Mouse (Mus musculus) adrenal gland (tissue): Measurements from ENCODE around the gene Fads3.

Source experiments
- intact Hi-C: fragments of 180-260 bp; cut with DNase I; formaldehyde crosslinking; loops from one replicate; pipeline ENCODE4 v1.15.1; 2025

Fads3 gene

GRCm38 (mm10) chr19:10105034-10105493 lies 63.7 kb downstream of the Fads3 start:
- intact Hi-C loops: no loop called here

GRCm38 (mm10) chr19:10106634-10107033 lies 65.3 kb downstream of the Fads3 start:
- intact Hi-C loops: no loop called here

GRCm38 (mm10) chr19:10107051-10107611 lies 65.8 kb downstream of the Fads3 start:
- intact Hi-C loops: no loop called here

GRCm38 (mm10) chr19:10108129-10108528 lies 66.8 kb downstream of the Fads3 start:
- intact Hi-C loops: no loop called here

GRCm38 (mm10) chr19:10108666-10109065 lies 67.3 kb downstream of the Fads3 start:
- intact Hi-C loops: no loop called here
